Mouse (Mus musculus): ENCODE measurements around the gene Ush1g. TPM values are rescaled to one million over a fixed set of nuclear protein-coding genes. Genes with fewer than 3 reads are reported as not detected.

The Ush1g gene
- polyA plus RNA-seq, 1 experiment from 2014 or later = 0.04 TPM

DNA sequence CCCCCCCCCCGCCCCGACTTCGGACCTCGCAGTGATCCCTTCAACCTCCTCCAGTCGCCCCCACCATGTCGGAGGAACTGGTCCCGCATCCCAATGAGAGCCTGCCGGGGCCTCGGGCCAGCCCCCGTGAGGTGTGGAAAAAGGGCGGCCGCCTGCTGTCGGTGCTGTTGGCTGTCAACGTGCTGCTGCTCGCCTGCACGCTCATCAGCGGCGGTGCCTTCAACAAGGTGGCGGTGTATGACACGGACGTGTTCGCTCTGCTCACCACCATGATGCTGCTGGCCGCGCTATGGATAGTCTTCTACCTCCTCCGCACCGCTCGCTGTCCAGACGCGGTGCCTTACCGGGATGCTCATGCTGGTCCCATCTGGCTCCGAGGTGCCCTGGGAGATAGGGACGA is 1.5 kb upstream of the Ush1g start:
- Histone ChIP-seq H3K36me3 (replicated peaks) (no peaks in the 10 kb centered on the region), H3K4me3 (0 out of 2 replicates have a peak overlapping the region, but pooled peaks have one; percentile 18), H3K4me1 (peaks cover 34% of the 10 kb centered on the region), H3K27ac (replicated peaks) (no peak overlapping the region), H3K27me3 (replicated peaks; ENCODE audit: low read depth, poor library complexity, severe bottlenecking) (peaks cover 96% of the 10 kb centered on the region), H3K9me3 (no peaks in the 10 kb centered on the region)
- DNase-seq (ENCODE audit: low spot score) = no peak
- 24% methylated on average over 32 of the region's 32 CpGs for WGBS

DNA sequence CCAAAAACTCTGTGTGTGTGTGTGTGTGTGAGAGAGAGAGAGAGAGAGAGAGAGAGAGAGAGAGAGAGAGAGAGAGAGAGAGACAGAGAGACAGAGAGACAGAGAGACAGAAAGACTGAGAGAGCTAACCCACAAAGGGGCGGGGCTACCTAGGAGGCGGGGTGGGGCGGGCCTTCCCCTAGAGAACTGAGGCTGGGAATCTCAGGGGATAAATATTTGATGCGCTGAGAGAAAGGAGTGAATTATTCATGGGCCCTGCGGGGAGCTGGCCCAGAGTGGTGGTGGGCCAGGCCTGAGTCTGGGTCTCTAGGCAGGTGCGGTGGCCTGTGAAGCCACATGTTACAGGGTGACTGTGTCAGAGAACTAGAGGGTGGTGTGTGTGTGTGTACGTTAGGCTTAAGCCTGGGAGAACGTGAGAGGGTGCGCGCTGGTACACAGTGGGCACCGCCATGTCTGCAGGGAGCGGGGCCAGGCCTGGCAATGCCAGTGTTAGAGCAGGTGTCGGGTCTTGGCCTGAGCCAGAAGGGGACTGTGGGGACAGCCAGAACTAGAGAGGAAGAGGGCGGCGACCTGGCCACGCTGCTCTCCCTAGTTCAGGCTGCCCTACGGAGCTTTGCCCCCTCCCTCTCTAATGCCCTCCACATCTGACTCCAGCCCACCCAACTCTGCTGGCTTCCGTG is 2.0 kb downstream of the Ush1g start:
- Histone ChIP-seq H3K4me1 (peaks cover 40% of the 10 kb centered on the region), H3K27ac (replicated peaks) (no peak overlapping the region), H3K9me3 (no peaks in the 10 kb centered on the region), H3K36me3 (replicated peaks) (no peaks in the 10 kb centered on the region), H3K27me3 (replicated peaks; ENCODE audit: low read depth, poor library complexity, severe bottlenecking) (peaks cover 100% of the 10 kb centered on the region), H3K4me3 (no peak overlapping the region)
- WGBS = 7% methylated on average over 18 of the region's 18 CpGs
- no peak for DNase-seq (ENCODE audit: low spot score)

DNA sequence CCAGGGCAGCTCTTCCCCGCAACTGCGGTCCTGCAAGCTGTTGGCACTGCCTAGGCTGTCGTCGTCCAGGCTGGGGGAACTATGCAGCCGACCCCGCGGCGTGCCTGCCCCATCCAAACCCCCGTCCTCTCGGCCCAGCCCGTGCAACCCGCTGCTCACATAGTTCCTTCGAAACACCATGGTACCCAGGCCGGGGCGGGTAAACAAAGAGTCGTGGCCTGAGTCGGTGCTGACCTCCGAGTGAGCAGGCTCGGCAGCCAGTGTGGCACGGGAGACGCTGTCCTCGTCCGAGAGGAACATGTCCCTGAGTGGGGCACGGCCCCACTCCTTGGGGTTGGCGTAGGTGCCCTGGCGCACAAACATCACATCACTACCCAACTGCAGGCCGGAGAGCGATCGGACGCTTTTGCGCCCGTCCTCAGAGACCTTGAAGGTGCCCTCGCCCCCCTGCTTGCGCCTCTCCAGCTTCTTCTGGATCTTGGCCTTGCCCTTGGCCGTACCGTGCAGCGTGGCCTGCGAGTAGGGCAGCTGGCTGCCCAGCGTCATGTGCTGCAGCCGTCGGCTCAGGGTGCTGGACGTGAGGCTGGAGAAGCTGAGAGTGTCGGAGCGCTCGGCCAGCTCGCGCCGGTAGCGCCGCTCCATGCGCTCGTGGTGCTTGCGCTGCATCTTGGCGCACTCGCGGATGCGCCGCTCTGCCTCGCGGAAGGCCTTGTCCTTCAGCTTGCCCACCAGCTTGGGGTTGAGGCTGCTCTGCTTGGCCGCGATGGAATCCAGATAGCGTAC is 3.4 kb downstream of the Ush1g start:
- H3K27me3 ChIP-seq (replicated peaks; ENCODE audit: low read depth, poor library complexity, severe bottlenecking) = peaks cover 100% of the 10 kb centered on the region
- DNase-seq (ENCODE audit: low spot score) = peak; percentile 44
- no peak overlapping the region for H3K27ac ChIP-seq (replicated peaks)
- no peaks in the 10 kb centered on the region for H3K9me3 ChIP-seq
- H3K36me3 ChIP-seq (replicated peaks) = no peaks in the 10 kb centered on the region
- WGBS = 4% methylated on average over 63 of the region's 63 CpGs
- H3K4me3 ChIP-seq = peak overlapping the region; percentile 21
- peaks cover 40% of the 10 kb centered on the region for H3K4me1 ChIP-seq

DNA sequence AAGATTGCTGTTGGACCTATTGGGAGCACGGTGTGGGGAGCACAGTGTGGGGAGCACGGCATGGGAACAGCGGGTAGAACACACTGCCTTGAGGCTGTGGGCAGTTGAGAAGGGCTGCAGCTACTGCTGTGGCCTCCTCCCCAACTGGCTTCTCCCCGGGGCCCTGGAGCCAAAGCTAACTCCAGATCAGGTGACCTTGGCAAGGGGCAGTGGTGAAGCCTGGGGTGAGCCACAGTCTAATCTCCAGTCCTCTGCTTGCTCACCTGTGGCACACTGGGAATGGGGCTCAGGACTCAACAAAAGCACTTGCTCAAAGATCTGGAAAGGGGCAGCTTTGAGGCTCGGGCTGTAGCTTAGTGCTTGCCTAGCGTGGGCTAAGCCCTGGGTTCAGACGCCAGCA is 4.6 kb downstream of the Ush1g start:
- no peak for DNase-seq (ENCODE audit: low spot score)
- no peaks in the 10 kb centered on the region for H3K9me3 ChIP-seq
- H3K27ac ChIP-seq (replicated peaks) = no peak overlapping the region
- 58% methylated on average over 7 of the region's 7 CpGs for WGBS
- H3K4me1 ChIP-seq = peaks cover 35% of the 10 kb centered on the region
- no peak overlapping the region for H3K4me3 ChIP-seq
- H3K36me3 ChIP-seq (replicated peaks) = no peaks in the 10 kb centered on the region
- H3K27me3 ChIP-seq (replicated peaks; ENCODE audit: low read depth, poor library complexity, severe bottlenecking) = peaks cover 100% of the 10 kb centered on the region

DNA sequence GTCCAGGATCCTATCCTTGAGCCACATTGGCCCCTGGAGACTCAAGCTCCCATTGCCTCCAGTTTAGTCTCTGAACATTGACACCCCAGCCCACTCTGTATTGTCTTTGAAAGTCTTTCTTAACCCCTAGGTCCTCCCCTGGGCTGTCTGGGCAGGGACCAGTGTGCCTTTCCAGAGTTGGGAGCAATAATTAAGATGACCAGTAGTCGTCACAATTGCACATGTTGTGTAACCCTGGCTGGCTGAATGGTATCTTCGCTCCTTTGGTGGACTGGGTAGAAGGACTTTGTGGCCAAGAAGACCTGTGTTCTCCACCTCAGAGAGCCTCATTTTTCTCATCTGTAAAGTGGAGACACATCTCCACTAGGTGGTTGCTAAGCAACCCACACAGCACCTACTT is 7.6 kb downstream of the Ush1g start:
- Histone ChIP-seq H3K27ac (replicated peaks) (no peak overlapping the region), H3K27me3 (replicated peaks; ENCODE audit: low read depth, poor library complexity, severe bottlenecking) (peaks cover 87% of the 10 kb centered on the region), H3K9me3 (no peaks in the 10 kb centered on the region), H3K4me3 (no peak overlapping the region), H3K4me1 (peaks cover 12% of the 10 kb centered on the region), H3K36me3 (replicated peaks) (no peaks in the 10 kb centered on the region)
- no peak for DNase-seq (ENCODE audit: low spot score)
- 39% methylated on average over 2 of the region's 2 CpGs for WGBS

DNA sequence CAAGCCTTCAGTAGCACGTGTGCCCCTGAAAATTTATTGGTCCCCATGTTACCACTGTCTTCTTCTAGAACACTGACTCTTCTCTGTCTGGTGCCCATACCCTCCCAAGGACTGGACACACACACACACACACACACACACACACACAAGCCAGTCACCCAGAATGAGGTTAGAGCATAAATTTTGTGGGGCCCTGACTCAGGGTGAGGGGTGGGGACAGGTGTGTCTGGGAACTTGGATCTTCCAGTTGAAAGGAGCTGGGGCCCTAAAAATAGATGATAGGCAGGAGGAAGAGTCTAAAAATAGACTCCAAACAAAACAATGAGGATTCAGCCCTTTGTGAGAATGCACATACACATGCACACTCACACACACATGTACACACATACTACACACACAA is 13.1 kb downstream of the Ush1g start:
- H3K27me3 ChIP-seq (replicated peaks; ENCODE audit: low read depth, poor library complexity, severe bottlenecking) = peaks cover 76% of the 10 kb centered on the region
- DNase-seq (ENCODE audit: low spot score) = no peak
- H3K4me1 ChIP-seq = peaks cover 11% of the 10 kb centered on the region
- no peak overlapping the region for H3K27ac ChIP-seq (replicated peaks)
- H3K4me3 ChIP-seq = no peak overlapping the region
- no peaks in the 10 kb centered on the region for H3K9me3 ChIP-seq
- no peaks in the 10 kb centered on the region for H3K36me3 ChIP-seq (replicated peaks)
- 72% methylated on average over 1 of the region's 1 CpGs for WGBS

DNA sequence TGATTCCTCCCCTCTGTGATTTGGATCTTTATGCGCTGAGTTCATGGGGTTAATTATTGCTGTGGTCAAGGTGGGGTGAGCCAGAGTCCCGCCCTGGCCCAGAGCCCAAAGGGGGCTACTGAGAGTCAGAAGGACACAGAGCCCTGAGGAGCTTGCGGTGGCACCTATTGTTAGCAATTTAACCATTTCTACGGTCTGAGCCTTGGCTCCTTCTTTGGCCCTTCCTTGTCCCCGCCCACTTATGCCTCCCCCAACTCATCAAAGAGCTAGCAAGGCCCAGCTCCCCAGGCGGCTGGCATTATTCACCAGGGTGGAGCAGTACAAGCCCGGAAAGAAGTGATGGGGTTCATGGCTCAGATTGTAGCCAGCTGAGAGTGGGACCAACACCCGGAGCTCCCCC is 15.0 kb downstream of the Ush1g start, which contains the start of gene Otop2:
Gene Otop2 (plus strand): TSS at position 301 of the 400 bp plus-strand sequence.
- peaks cover 11% of the 10 kb centered on the region for H3K4me1 ChIP-seq
- 17% methylated on average over 8 of the region's 8 CpGs for WGBS
- H3K36me3 ChIP-seq (replicated peaks) = no peaks in the 10 kb centered on the region
- H3K27me3 ChIP-seq (replicated peaks; ENCODE audit: low read depth, poor library complexity, severe bottlenecking) = peaks cover 57% of the 10 kb centered on the region
- peak within 1 kb of the TSS; percentile 10; the same call in 1 of the 2 replicates for H3K27ac ChIP-seq (replicated peaks)
- no peak for DNase-seq (ENCODE audit: low spot score)
- no peak within 1 kb of the TSS for H3K4me3 ChIP-seq
- no peaks in the 10 kb centered on the region for H3K9me3 ChIP-seq

DNA sequence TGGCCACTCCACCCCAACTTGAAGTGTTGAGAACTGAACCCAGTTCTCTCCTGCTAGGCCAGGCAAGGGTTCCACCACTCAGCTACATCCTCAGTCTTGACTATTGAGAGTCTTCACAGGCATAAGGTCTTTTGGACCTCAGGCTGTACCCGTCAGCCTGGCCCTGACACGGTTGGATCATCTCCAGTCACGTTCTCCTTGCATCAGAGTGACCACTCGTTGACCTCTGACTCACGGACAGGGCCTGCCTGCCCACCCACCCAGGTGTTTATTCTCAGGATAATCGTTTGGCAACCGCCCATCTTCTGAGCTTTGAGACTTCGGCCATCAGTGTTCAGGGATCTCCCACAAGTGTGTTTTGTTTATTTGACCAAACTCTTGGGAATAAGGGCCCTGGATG is 18.7 kb downstream of the Ush1g start:
- Histone ChIP-seq H3K27ac (replicated peaks) (no peak overlapping the region), H3K4me1 (peaks cover 11% of the 10 kb centered on the region), H3K4me3 (no peak overlapping the region), H3K36me3 (replicated peaks) (no peaks in the 10 kb centered on the region), H3K9me3 (0 out of 2 replicates have a peak, but pooled peaks cover 3% of the 10 kb centered on the region), H3K27me3 (replicated peaks; ENCODE audit: low read depth, poor library complexity, severe bottlenecking) (peaks cover 53% of the 10 kb centered on the region)
- no peak for DNase-seq (ENCODE audit: low spot score)
- WGBS = 73% methylated on average over 8 of the region's 8 CpGs

DNA sequence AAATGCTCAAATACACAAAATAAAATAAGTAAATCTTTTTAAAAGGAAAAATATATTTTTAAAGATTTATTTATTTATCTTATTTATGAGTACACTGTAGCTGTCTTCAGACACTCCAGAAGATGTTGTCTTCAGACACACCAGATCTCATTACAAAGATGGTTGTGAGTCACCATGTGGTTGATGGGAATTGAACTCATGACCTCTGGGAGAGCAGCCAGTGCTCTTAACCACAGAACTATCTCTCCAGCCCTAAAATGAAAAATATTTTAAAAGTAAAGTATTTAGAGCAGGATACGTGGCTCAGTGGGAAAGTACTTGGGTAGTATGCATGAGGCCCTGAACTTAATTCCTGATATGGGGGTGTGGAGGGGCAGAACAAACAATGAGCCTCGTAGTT is 20.5 kb downstream of the Ush1g start:
- 0 out of 2 replicates have a peak, but pooled peaks cover 3% of the 10 kb centered on the region for H3K9me3 ChIP-seq
- H3K36me3 ChIP-seq (replicated peaks) = no peaks in the 10 kb centered on the region
- H3K4me1 ChIP-seq = peaks cover 17% of the 10 kb centered on the region
- no peak overlapping the region for H3K27ac ChIP-seq (replicated peaks)
- DNase-seq (ENCODE audit: low spot score) = no peak
- peaks cover 53% of the 10 kb centered on the region for H3K27me3 ChIP-seq (replicated peaks; ENCODE audit: low read depth, poor library complexity, severe bottlenecking)
- no peak overlapping the region for H3K4me3 ChIP-seq
- 90% methylated on average over 2 of the region's 2 CpGs for WGBS

DNA sequence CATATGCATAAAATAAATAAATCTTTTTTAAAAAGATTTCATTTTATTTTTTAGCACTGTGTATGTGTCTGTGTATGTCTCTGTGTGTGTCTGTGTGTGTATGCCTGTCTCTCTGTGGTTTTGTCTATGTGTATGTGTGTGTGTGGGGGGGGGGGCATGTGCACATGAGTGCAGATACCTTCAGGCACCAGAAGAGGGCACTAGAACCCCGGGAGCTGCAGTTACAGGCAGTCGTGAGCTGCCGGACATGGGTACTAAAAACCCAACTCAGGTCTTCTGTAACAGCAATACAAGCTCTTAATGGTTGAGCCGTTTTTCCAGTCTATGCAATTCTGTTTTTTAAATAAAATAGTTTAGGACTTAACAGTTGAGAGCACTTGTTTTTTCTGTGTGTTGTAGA is 21.1 kb downstream of the Ush1g start:
- H3K9me3 ChIP-seq = 0 out of 2 replicates have a peak, but pooled peaks cover 3% of the 10 kb centered on the region
- DNase-seq (ENCODE audit: low spot score) = no peak
- no peak overlapping the region for H3K4me3 ChIP-seq
- H3K27ac ChIP-seq (replicated peaks) = no peak overlapping the region
- WGBS = 79% methylated on average over 4 of the region's 4 CpGs
- peaks cover 15% of the 10 kb centered on the region for H3K4me1 ChIP-seq
- H3K27me3 ChIP-seq (replicated peaks; ENCODE audit: low read depth, poor library complexity, severe bottlenecking) = peaks cover 53% of the 10 kb centered on the region
- no peaks in the 10 kb centered on the region for H3K36me3 ChIP-seq (replicated peaks)

DNA sequence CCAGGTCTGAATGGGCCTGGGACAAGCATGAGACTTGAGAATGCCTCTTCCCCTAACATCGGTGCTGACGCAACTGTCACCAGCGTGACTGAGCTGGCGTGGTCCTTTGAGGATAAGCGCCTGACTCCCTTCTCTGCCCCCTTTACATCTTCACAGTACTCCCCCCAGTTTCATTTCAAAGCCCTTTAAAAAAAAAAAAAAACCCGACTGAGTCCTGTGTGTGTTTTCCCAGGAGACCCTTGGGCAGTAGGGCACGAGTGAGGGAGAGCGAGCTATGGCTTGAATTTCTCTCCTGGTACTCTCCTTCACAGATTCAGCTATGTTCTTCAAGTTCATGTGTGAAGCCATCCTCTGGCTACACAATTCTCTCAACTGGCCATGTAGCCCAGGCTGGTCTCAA is 23.7 kb downstream of the Ush1g start:
- peak overlapping the region; percentile 64; the same call in 1 of the 2 replicates for H3K4me3 ChIP-seq
- no peak overlapping the region for H3K27ac ChIP-seq (replicated peaks)
- peaks cover 16% of the 10 kb centered on the region for H3K4me1 ChIP-seq
- 59% methylated on average over 8 of the region's 8 CpGs for WGBS
- no peak for DNase-seq (ENCODE audit: low spot score)
- no peaks in the 10 kb centered on the region for H3K36me3 ChIP-seq (replicated peaks)
- 0 out of 2 replicates have a peak, but pooled peaks cover 3% of the 10 kb centered on the region for H3K9me3 ChIP-seq
- peaks cover 49% of the 10 kb centered on the region for H3K27me3 ChIP-seq (replicated peaks; ENCODE audit: low read depth, poor library complexity, severe bottlenecking)

DNA sequence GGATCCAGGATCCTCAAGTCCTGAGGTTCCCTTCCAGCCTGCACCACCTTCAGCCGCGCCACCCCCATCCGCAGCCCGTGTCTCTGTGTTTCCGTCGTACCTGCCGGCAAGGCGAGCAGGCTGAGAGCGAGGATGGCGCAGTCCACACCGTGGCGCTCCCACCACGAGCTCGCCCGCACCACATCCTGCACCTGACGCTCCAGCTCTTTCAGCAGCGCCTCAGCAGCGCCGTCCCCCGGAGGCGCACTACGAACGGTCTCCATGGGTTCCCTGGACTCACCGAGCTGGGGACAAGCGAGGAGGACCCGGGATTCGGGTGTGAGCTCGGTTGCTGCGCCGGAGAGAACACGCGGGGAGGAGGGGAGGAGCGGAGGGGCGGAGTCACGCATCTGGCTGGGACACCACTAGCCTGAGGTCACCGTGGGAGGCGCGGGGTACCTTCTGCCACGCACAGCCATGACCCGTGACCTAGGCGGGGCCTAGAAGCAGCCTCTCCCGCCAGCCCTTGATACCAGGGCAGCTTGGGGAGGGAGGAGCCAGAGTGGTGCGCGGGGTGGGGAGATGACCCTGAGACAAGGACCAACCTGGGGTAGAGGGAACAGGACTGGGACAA is 24.5 kb downstream of the Ush1g start, which contains the start of gene Fads6:
Gene Fads6 (minus strand): TSS at position 450 of the 613 bp plus-strand sequence.
- peak within 1 kb of the TSS; percentile 64 for H3K4me3 ChIP-seq
- H3K4me1 ChIP-seq = peaks cover 25% of the 10 kb centered on the region
- under 1% methylated on average over 44 of the region's 44 CpGs for WGBS
- 0 out of 2 replicates have a peak, but pooled peaks cover 3% of the 10 kb centered on the region for H3K9me3 ChIP-seq
- H3K36me3 ChIP-seq (replicated peaks) = no peaks in the 10 kb centered on the region
- DNase-seq (ENCODE audit: low spot score) = peak; percentile 65
- peaks cover 49% of the 10 kb centered on the region for H3K27me3 ChIP-seq (replicated peaks; ENCODE audit: low read depth, poor library complexity, severe bottlenecking)
- H3K27ac ChIP-seq (replicated peaks) = peak within 1 kb of the TSS; percentile 70

Data from embryonic facial prominence, embryonic 10.5 days (tissue).